Mouse (Mus musculus): Measurements from ENCODE around the gene Kalrn.

- no peak for TF ChIP-seq CTCF (IDR thresholded peaks at IDR 0.05; ENCODE audit: extremely low read depth, insufficient read depth, low read length)
- TF ChIP-seq POLR2A (IDR thresholded peaks at IDR 0.05; ENCODE audit: extremely low read depth, insufficient read depth, low read length) = no peak
Observed at GRCm38 (mm10) chr16:34572406-34573150, 754 bp downstream of the Kalrn start.
